Mouse (Mus musculus): Measurements from ENCODE around the gene Zfp770.

- TF ChIP-seq CTCF (IDR thresholded peaks at IDR 0.05; ENCODE audit: control insufficient read depth, insufficient read depth, insufficient replicate concordance, low read depth, low read length) (no peak), POLR2A (IDR thresholded peaks at IDR 0.05; ENCODE audit: control insufficient read depth, low read depth, low read length) (no peak)
Observed at GRCm38 (mm10) chr2:114167837-114168236, 33.4 kb downstream of the Zfp770 start.
